Mouse (Mus musculus) heart, embryonic 15.5 days (tissue): ENCODE results near the gene Zyg11b. TPM values are rescaled to one million over a fixed set of nuclear protein-coding genes. Genes with fewer than 3 reads are reported as not detected.
A peak's percentile ranks its signal among the peaks of the same experiment; 100 is the strongest.

Source experiments
- ATAC-seq: fragments of 200-750 bp; cut with Nextera tagmentation; replicated peaks from 2 replicates; pipeline ENCODE4 v1.8.0; 2017; ENCODE audit warnings: low read depth, moderate TSS enrichment; ENCODE audit not compliant: insufficient number of reproducible peaks, insufficient read depth, low FRiP score
- H3K27ac ChIP-seq: fragments of 300-500 bp; sonication (generic); 2 replicates; pipeline ENCODE4 v1.5.1; 2015; ENCODE audit warnings: mild to moderate bottlenecking, inconsistent platforms
- H3K27me3 ChIP-seq: fragments of 300-500 bp; sonication (generic); 2 replicates; pipeline ENCODE4 v1.6.1; 2015; ENCODE audit warnings: inconsistent platforms
- H3K36me3 ChIP-seq: fragments of 300-500 bp; sonication (generic); 2 replicates; pipeline ENCODE4 v1.6.1; 2015; ENCODE audit warnings: mild to moderate bottlenecking, inconsistent platforms
- H3K4me1 ChIP-seq: fragments of 300-500 bp; sonication (generic); replicated peaks from 2 replicates; pipeline ENCODE4 v1.6.1; 2015; ENCODE audit warnings: inconsistent platforms
- H3K4me2 ChIP-seq: fragments of 300-500 bp; sonication (generic); 2 replicates; pipeline ENCODE4 v1.6.1; 2015; ENCODE audit warnings: inconsistent platforms, mild to moderate bottlenecking, moderate library complexity
- H3K4me3 ChIP-seq: fragments of 300-500 bp; sonication (generic); 2 replicates; pipeline ENCODE4 v1.5.1; 2015; ENCODE audit warnings: mild to moderate bottlenecking, inconsistent platforms
- H3K9ac ChIP-seq: fragments of 300-500 bp; sonication (generic); 2 replicates; pipeline ENCODE4 v1.6.1; 2015; ENCODE audit warnings: mild to moderate bottlenecking, inconsistent platforms
- H3K9me3 ChIP-seq: fragments of 300-500 bp; sonication (generic); replicated peaks from 2 replicates; pipeline ENCODE4 v1.6.1; 2016; ENCODE audit warnings: inconsistent platforms
- WGBS: fragments of 180-500 bp; shearing (Covaris S2); methylation state at CpG from one replicate; pipeline ENCODE4 v1.1.7; 2015; ENCODE audit warnings: mixed read lengths; 5-methylcytosine and 5-hydroxymethylcytosine counted together
- polyA plus RNA-seq: library from polyadenylated mRNA; unstranded; fragments of >200 nt; fragmentation: Nextera tagmentation; extraction: Ambion mirVana; gene quantifications from 2 replicates; pipeline ENCODE4 v1.2.1, GENCODE M21; 2015

The Zyg11b gene
- polyA plus RNA-seq, 1 experiment from 2014 or later = 6.7 TPM

- Histone ChIP-seq H3K9me3 (no peaks in the 10 kb centered on the region), H3K4me3 (no peak overlapping the region), H3K36me3 (peaks cover 34% of the 10 kb centered on the region), H3K27me3 (no peaks in the 10 kb centered on the region), H3K27ac (no peak overlapping the region), H3K4me1 (no peaks in the 10 kb centered on the region), H3K4me2 (no peak overlapping the region), H3K9ac (no peak overlapping the region)
- 72% methylated on average over 3 of the region's 3 CpGs for WGBS
- no peak for ATAC-seq
Measured at GRCm38 (mm10) chr4:108233654-108234053, 67.2 kb downstream of the Zyg11b start.

- no peak overlapping the region for H3K27ac ChIP-seq
- no peak overlapping the region for H3K9ac ChIP-seq
- WGBS = 76% methylated on average over 3 of the region's 3 CpGs
- no peak overlapping the region for H3K4me3 ChIP-seq
- no peaks in the 10 kb centered on the region for H3K9me3 ChIP-seq
- no peaks in the 10 kb centered on the region for H3K36me3 ChIP-seq
- no peaks in the 10 kb centered on the region for H3K27me3 ChIP-seq
- peaks cover 2% of the 10 kb centered on the region; the same call in 1 of the 2 replicates for H3K4me1 ChIP-seq
- H3K4me2 ChIP-seq = no peak overlapping the region
- no peak for ATAC-seq
Measured at GRCm38 (mm10) chr4:108225341-108225872, 75.5 kb downstream of the Zyg11b start.

GRCm38 (mm10) chr4:108222507-108222906, 78.4 kb downstream of the Zyg11b start:
- Histone ChIP-seq H3K4me2 (no peak overlapping the region), H3K27me3 (peaks cover 16% of the 10 kb centered on the region), H3K27ac (no peak overlapping the region), H3K4me1 (peaks cover 15% of the 10 kb centered on the region), H3K4me3 (no peak overlapping the region), H3K9ac (no peak overlapping the region), H3K36me3 (no peaks in the 10 kb centered on the region), H3K9me3 (no peaks in the 10 kb centered on the region)
- ATAC-seq = no peak
- 92% methylated on average over 5 of the region's 5 CpGs for WGBS

- no peaks in the 10 kb centered on the region for H3K9me3 ChIP-seq
- peaks cover 25% of the 10 kb centered on the region for H3K27me3 ChIP-seq
- H3K9ac ChIP-seq = no peak overlapping the region
- H3K4me3 ChIP-seq = no peak overlapping the region
- peak overlapping the region; percentile 36 for H3K4me2 ChIP-seq
- H3K4me1 ChIP-seq = peaks cover 17% of the 10 kb centered on the region
- no peak; the same call in 1 of the 2 replicates for ATAC-seq
- 6% methylated on average over 9 of the region's 9 CpGs for WGBS
- no peaks in the 10 kb centered on the region for H3K36me3 ChIP-seq
- no peak overlapping the region for H3K27ac ChIP-seq
Measured at GRCm38 (mm10) chr4:108219019-108219418, 81.9 kb downstream of the Zyg11b start.

GRCm38 (mm10) chr4:108217332-108218179, 83.3 kb downstream of the Zyg11b start, which contains the start of gene Zyg11a:
Zyg11a (minus strand) TSS chr4:108218048.
- peaks cover 17% of the 10 kb centered on the region for H3K4me1 ChIP-seq
- H3K4me3 ChIP-seq = peak within 1 kb of the TSS; percentile 58
- peaks cover 25% of the 10 kb centered on the region for H3K27me3 ChIP-seq
- H3K27ac ChIP-seq = no peak within 1 kb of the TSS
- ATAC-seq = 0 out of 2 replicates have a peak, but pooled peaks have one; percentile 35
- WGBS = 2% methylated on average over 107 of the region's 107 CpGs
- H3K9ac ChIP-seq = peak within 1 kb of the TSS; percentile 46
- H3K36me3 ChIP-seq = no peaks in the 10 kb centered on the region
- H3K4me2 ChIP-seq = peak within 1 kb of the TSS; percentile 89
- no peaks in the 10 kb centered on the region for H3K9me3 ChIP-seq

- ATAC-seq = no peak
- Histone ChIP-seq H3K27me3 (peaks cover 13% of the 10 kb centered on the region), H3K4me1 (peaks cover 9% of the 10 kb centered on the region), H3K36me3 (no peaks in the 10 kb centered on the region), H3K9me3 (no peaks in the 10 kb centered on the region), H3K4me3 (no peak overlapping the region), H3K27ac (no peak overlapping the region), H3K4me2 (no peak overlapping the region), H3K9ac (no peak overlapping the region)
- WGBS = 74% methylated on average over 2 of the region's 2 CpGs
Measured at GRCm38 (mm10) chr4:108213023-108213422, 87.9 kb downstream of the Zyg11b start.

GRCm38 (mm10) chr4:108204629-108205028, 96.3 kb downstream of the Zyg11b start:
- Histone ChIP-seq H3K9ac (no peak overlapping the region), H3K27me3 (no peaks in the 10 kb centered on the region), H3K27ac (no peak overlapping the region), H3K4me3 (no peak overlapping the region), H3K4me1 (no peaks in the 10 kb centered on the region), H3K9me3 (no peaks in the 10 kb centered on the region), H3K4me2 (no peak overlapping the region), H3K36me3 (no peaks in the 10 kb centered on the region)
- 75% methylated on average over 6 of the region's 6 CpGs for WGBS
- no peak for ATAC-seq

- ATAC-seq = no peak
- no peak overlapping the region for H3K4me2 ChIP-seq
- WGBS = 44% methylated on average over 2 of the region's 2 CpGs
- no peak overlapping the region for H3K9ac ChIP-seq
- no peak overlapping the region for H3K4me3 ChIP-seq
- H3K4me1 ChIP-seq = 0 out of 2 replicates have a peak, but pooled peaks cover 5% of the 10 kb centered on the region
- H3K36me3 ChIP-seq = no peaks in the 10 kb centered on the region
- H3K27me3 ChIP-seq = no peaks in the 10 kb centered on the region
- no peak overlapping the region for H3K27ac ChIP-seq
- H3K9me3 ChIP-seq = no peaks in the 10 kb centered on the region
Measured at GRCm38 (mm10) chr4:108199236-108199635, 101.7 kb downstream of the Zyg11b start.

GRCm38 (mm10) chr4:108196277-108196855, 104.5 kb downstream of the Zyg11b start:
- no peaks in the 10 kb centered on the region for H3K36me3 ChIP-seq
- H3K4me1 ChIP-seq = 0 out of 2 replicates have a peak, but pooled peaks cover 5% of the 10 kb centered on the region
- no peaks in the 10 kb centered on the region for H3K9me3 ChIP-seq
- 56% methylated on average over 6 of the region's 6 CpGs for WGBS
- no peak for ATAC-seq
- H3K27me3 ChIP-seq = no peaks in the 10 kb centered on the region
- H3K27ac ChIP-seq = peak overlapping the region; percentile 20; the same call in 1 of the 2 replicates
- H3K4me2 ChIP-seq = no peak overlapping the region
- no peak overlapping the region for H3K4me3 ChIP-seq
- H3K9ac ChIP-seq = no peak overlapping the region

GRCm38 (mm10) chr4:108192821-108193323, 108.0 kb downstream of the Zyg11b start:
- H3K4me2 ChIP-seq = no peak overlapping the region
- H3K27ac ChIP-seq = no peak overlapping the region
- H3K4me1 ChIP-seq = 0 out of 2 replicates have a peak, but pooled peaks cover 5% of the 10 kb centered on the region
- no peaks in the 10 kb centered on the region for H3K36me3 ChIP-seq
- no peaks in the 10 kb centered on the region for H3K27me3 ChIP-seq
- H3K4me3 ChIP-seq = no peak overlapping the region
- no peaks in the 10 kb centered on the region for H3K9me3 ChIP-seq
- no peak for ATAC-seq
- H3K9ac ChIP-seq = no peak overlapping the region
- 70% methylated on average over 2 of the region's 2 CpGs for WGBS

- Histone ChIP-seq H3K4me3 (no peak overlapping the region), H3K4me2 (no peak overlapping the region), H3K9ac (no peak overlapping the region), H3K9me3 (no peaks in the 10 kb centered on the region), H3K36me3 (no peaks in the 10 kb centered on the region), H3K27me3 (no peaks in the 10 kb centered on the region), H3K27ac (no peak overlapping the region), H3K4me1 (no peaks in the 10 kb centered on the region)
- no peak for ATAC-seq
- WGBS = 54% methylated on average over 1 of the region's 1 CpGs
Measured at GRCm38 (mm10) chr4:108182278-108182677, 118.6 kb downstream of the Zyg11b start.
